Comparison of ENCODE assay signal across 8 mouse cellular contexts in genomic region chr5:123169284-123169683, GRCm38 (mm10). TPM values are rescaled to one million over a fixed set of nuclear protein-coding genes. Genes with fewer than 3 reads are reported as not detected.
DNase-seq lines count a peak whose midpoint lies in the region; ATAC-seq lines count a peak whose summit lies in the region.

Gene Psmd9 (plus strand): TSS chr5:123169413.

- no peak for ATAC-seq in lung, embryonic 15.5 days (ENCODE audit: borderline replicate concordance, extremely low read depth, low FRiP score, low TSS enrichment)
- no peak for ATAC-seq in embryonic facial prominence, embryonic 11.5 days (replicated peaks; ENCODE audit: insufficient number of reproducible peaks, low FRiP score, low TSS enrichment, low read depth)
- no peak for ATAC-seq in heart, embryonic 15.5 days (replicated peaks; ENCODE audit: insufficient number of reproducible peaks, insufficient read depth, low FRiP score, low read depth)
- ATAC-seq in neural tube, embryonic 13.5 days (ENCODE audit: low read depth) = no peak

- H3K27ac ChIP-seq in lung, embryonic 15.5 days = no peak within 1 kb of the TSS
- no peak within 1 kb of the TSS for H3K27ac ChIP-seq in embryonic facial prominence, embryonic 11.5 days (replicated peaks; ENCODE audit: low read depth, low read length)
- no peak within 1 kb of the TSS for H3K27ac ChIP-seq in heart, embryonic 15.5 days
- no peak within 1 kb of the TSS; the same call in 1 of the 2 replicates for H3K27ac ChIP-seq in neural tube, embryonic 13.5 days (replicated peaks)

- no peaks in the 10 kb centered on the region for H3K9me3 ChIP-seq in lung, embryonic 15.5 days
- H3K9me3 ChIP-seq in embryonic facial prominence, embryonic 11.5 days (replicated peaks; ENCODE audit: control insufficient read depth, low read length) = no peaks in the 10 kb centered on the region
- H3K9me3 ChIP-seq in heart, embryonic 15.5 days (replicated peaks) = no peaks in the 10 kb centered on the region
- no peaks in the 10 kb centered on the region for H3K9me3 ChIP-seq in neural tube, embryonic 13.5 days

- no peak within 1 kb of the TSS for H3K4me2 ChIP-seq in lung, embryonic 15.5 days
- no peak within 1 kb of the TSS for H3K4me2 ChIP-seq in embryonic facial prominence, embryonic 11.5 days (ENCODE audit: low read depth, low read length)
- no peak within 1 kb of the TSS for H3K4me2 ChIP-seq in heart, embryonic 15.5 days
- no peak within 1 kb of the TSS for H3K4me2 ChIP-seq in neural tube, embryonic 13.5 days

- WGBS in lung, embryonic 15.5 days = 79% methylated on average over 5 of the region's 5 CpGs
- WGBS in embryonic facial prominence, embryonic 11.5 days = 83% methylated on average over 5 of the region's 5 CpGs
- WGBS in heart, embryonic 15.5 days = 83% methylated on average over 5 of the region's 5 CpGs
- WGBS in neural tube, embryonic 13.5 days = 87% methylated on average over 5 of the region's 5 CpGs

- H3K27me3 ChIP-seq in lung, embryonic 15.5 days = no peaks in the 10 kb centered on the region
- no peaks in the 10 kb centered on the region for H3K27me3 ChIP-seq in embryonic facial prominence, embryonic 11.5 days (ENCODE audit: control insufficient read depth, insufficient read depth, low read length)
- no peaks in the 10 kb centered on the region for H3K27me3 ChIP-seq in heart, embryonic 15.5 days
- H3K27me3 ChIP-seq in neural tube, embryonic 13.5 days = no peaks in the 10 kb centered on the region

- no peak within 1 kb of the TSS for H3K4me3 ChIP-seq in lung, embryonic 15.5 days
- H3K4me3 ChIP-seq in embryonic facial prominence, embryonic 11.5 days (ENCODE audit: low read depth, low read length) = no peak within 1 kb of the TSS
- H3K4me3 ChIP-seq in heart, embryonic 15.5 days = no peak within 1 kb of the TSS
- no peak within 1 kb of the TSS for H3K4me3 ChIP-seq in neural tube, embryonic 13.5 days

- intact Hi-C loops in left cerebral cortex, postnatal 25 days (cut with DNase I) = no loop called here

- peaks cover 21% of the 10 kb centered on the region for H3K36me3 ChIP-seq in lung, embryonic 15.5 days
- H3K36me3 ChIP-seq in embryonic facial prominence, embryonic 11.5 days (replicated peaks; ENCODE audit: control insufficient read depth, insufficient read depth, low read depth, low read length) = peaks cover 7% of the 10 kb centered on the region
- peaks cover 20% of the 10 kb centered on the region for H3K36me3 ChIP-seq in heart, embryonic 15.5 days
- H3K36me3 ChIP-seq in neural tube, embryonic 13.5 days = peaks cover 24% of the 10 kb centered on the region

- peaks cover 13% of the 10 kb centered on the region for H3K4me1 ChIP-seq in lung, embryonic 15.5 days
- H3K4me1 ChIP-seq in embryonic facial prominence, embryonic 11.5 days (ENCODE audit: control insufficient read depth, insufficient read depth, low read length) = peaks cover 3% of the 10 kb centered on the region; the same call in 1 of the 2 replicates
- H3K4me1 ChIP-seq in heart, embryonic 15.5 days (replicated peaks) = peaks cover 9% of the 10 kb centered on the region; the same call in 1 of the 2 replicates
- H3K4me1 ChIP-seq in neural tube, embryonic 13.5 days (replicated peaks) = peaks cover 18% of the 10 kb centered on the region

- H3K9ac ChIP-seq in lung, embryonic 15.5 days = no peak within 1 kb of the TSS
- H3K9ac ChIP-seq in embryonic facial prominence, embryonic 11.5 days (replicated peaks; ENCODE audit: low read length) = no peak within 1 kb of the TSS
- no peak within 1 kb of the TSS for H3K9ac ChIP-seq in heart, embryonic 15.5 days
- H3K9ac ChIP-seq in neural tube, embryonic 13.5 days = no peak within 1 kb of the TSS

- DNase-seq in lung, postnatal 14 days = no peak
- no peak for DNase-seq in embryonic facial prominence, embryonic 11.5 days (ENCODE audit: low spot score)
- DNase-seq in left cerebral cortex, postnatal 25 days (ENCODE audit: low spot score in 2 of 2) = no peak
- no peak for DNase-seq in spleen, postnatal 36 days (ENCODE audit: low spot score in 2 of 2)
- DNase-seq in ovary, postnatal 14 days (ENCODE audit: low spot score) = no peak

RNA-seq across cellular contexts. Expression of gene Psmd9, which starts in this region (rescaled TPM):
- polyA plus RNA-seq in lung, embryonic 15.5 days (2015; fragmentation: Nextera tagmentation; extraction: Ambion mirVana) = 85.3 and 88.7 TPM in 2 replicates
- polyA plus RNA-seq in embryonic facial prominence, embryonic 11.5 days (2014; fragmentation: Nextera tagmentation; extraction: Ambion mirVana) = 74.0 and 75.3 TPM in 2 replicates
- polyA plus RNA-seq in heart, embryonic 15.5 days (2015; fragmentation: Nextera tagmentation; extraction: Ambion mirVana) = 54.9 and 66.7 TPM in 2 replicates
- 10 to 100 TPM; 26.2 to 27.7 TPM for total RNA-seq in left cerebral cortex, postnatal 25 days (2021)
- polyA plus RNA-seq in neural tube, embryonic 13.5 days (2015; fragmentation: Nextera tagmentation; extraction: Ambion mirVana) = 66.9 and 67.9 TPM in 2 replicates
